Mouse (Mus musculus) thymus, postnatal 36 days (tissue): ENCODE data around the gene Klhl22.

ENCODE experiments used
- DNase-seq, 2 experiments: peaks; one replicate each; pipeline ENCODE4 v3.0.0; 2022; ENCODE audit warnings: mixed read lengths in 2 of 2

Klhl22 gene

GRCm38 (mm10) chr16:17833681-17834399 lies 74.4 kb downstream of the Klhl22 start:
- DNase-seq = no peak

- no peak for DNase-seq
These were observed 75.1 kb downstream of the Klhl22 start for GRCm38 (mm10) chr16:17834543-17834942.

- no peak for DNase-seq
These were observed 76.1 kb downstream of the Klhl22 start for GRCm38 (mm10) chr16:17835481-17835880.

- DNase-seq = no peak
These were observed 78.6 kb downstream of the Klhl22 start, which contains the start of gene Car15 for GRCm38 (mm10) chr16:17838051-17838450. Gene Car15 (minus strand): TSS chr16:17838364.

- no peak for DNase-seq
These were observed 80.6 kb downstream of the Klhl22 start for GRCm38 (mm10) chr16:17839976-17840375.

- DNase-seq = no peak
These were observed 83.0 kb downstream of the Klhl22 start for GRCm38 (mm10) chr16:17842437-17842836.
